Mouse (Mus musculus) megakaryocyte, embryonic 14.5 days (primary cell): ENCODE results near the gene Taar7f.

ENCODE experiments used
- FLI1 ChIP-seq: IDR thresholded peaks from 2 replicates; pipeline ENCODE4 v1.6.1; 2012; ENCODE audit warnings: low read length, inconsistent platforms, mixed read lengths
- GATA1 ChIP-seq: IDR thresholded peaks from 3 replicates; pipeline ENCODE4 v1.6.1; 2012; ENCODE audit warnings: mixed read lengths, low read length, inconsistent platforms, borderline replicate concordance

GRCm38 (mm10) chr10:24058986-24059385 lies 9.7 kb downstream of the Taar7f start:
- TF ChIP-seq GATA1, result no peak
- no peak for TF ChIP-seq FLI1
